In the genomic region with DNA sequence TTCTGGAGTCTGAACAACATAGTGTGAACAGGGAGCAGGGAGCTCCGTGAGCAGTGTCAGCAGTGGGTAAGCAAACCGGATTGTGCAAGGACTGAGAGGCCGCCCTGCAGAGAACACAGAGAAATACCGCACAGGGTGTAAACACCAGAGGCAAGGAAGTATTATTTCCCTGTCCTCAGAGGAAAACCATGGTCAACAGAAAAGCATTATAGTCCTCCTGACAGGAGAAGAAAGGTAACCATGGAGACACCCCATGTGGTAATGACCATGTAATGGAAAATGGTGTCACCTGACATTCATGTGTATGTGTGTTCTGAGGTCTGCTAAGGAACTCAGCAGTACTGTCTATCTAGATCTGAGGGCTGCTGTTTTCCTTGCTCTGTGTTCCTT, we compare ENCODE assay signal across 8 mouse cellular contexts. TPM values are rescaled to one million over a fixed set of nuclear protein-coding genes. Genes with fewer than 3 reads are reported as not detected.
DNase-seq lines count a peak whose midpoint lies in the region; ATAC-seq lines count a peak whose summit lies in the region.

No protein-coding gene starts in this region.

- peak; percentile 75 for DNase-seq in gastrocnemius, adult 18-20 months (ENCODE audit: low spot score)
- DNase-seq in gastrocnemius, postnatal 10 days = no peak
- no peak for DNase-seq in cerebellum, adult 9-10 months

- no peaks in the 10 kb centered on the region for H3K9me3 ChIP-seq in hindbrain, embryonic 13.5 days
- H3K9me3 ChIP-seq in lung, embryonic 15.5 days = no peaks in the 10 kb centered on the region
- no peaks in the 10 kb centered on the region for H3K9me3 ChIP-seq in neural tube, embryonic 15.5 days (replicated peaks)

- no peak overlapping the region for H3K4me3 ChIP-seq in hindbrain, embryonic 13.5 days
- no peak overlapping the region for H3K4me3 ChIP-seq in lung, embryonic 15.5 days
- no peak overlapping the region for H3K4me3 ChIP-seq in neural tube, embryonic 15.5 days (replicated peaks)

- peaks cover 18% of the 10 kb centered on the region for H3K4me1 ChIP-seq in hindbrain, embryonic 13.5 days (replicated peaks)
- peaks cover 21% of the 10 kb centered on the region for H3K4me1 ChIP-seq in lung, embryonic 15.5 days
- H3K4me1 ChIP-seq in neural tube, embryonic 15.5 days = peaks cover 11% of the 10 kb centered on the region; the same call in 1 of the 2 replicates

- H3K9ac ChIP-seq in hindbrain, embryonic 13.5 days = peak overlapping the region; percentile 21; the same call in 1 of the 2 replicates
- no peak overlapping the region for H3K9ac ChIP-seq in lung, embryonic 15.5 days
- H3K9ac ChIP-seq in neural tube, embryonic 15.5 days (replicated peaks) = no peak overlapping the region

- H3K27ac ChIP-seq in hindbrain, embryonic 13.5 days = peak overlapping the region; percentile 58
- H3K27ac ChIP-seq in lung, embryonic 15.5 days = no peak overlapping the region
- H3K27ac ChIP-seq in neural tube, embryonic 15.5 days (replicated peaks) = 0 out of 2 replicates have a peak overlapping the region, but pooled peaks have one; percentile 29

- peaks cover 19% of the 10 kb centered on the region for H3K27me3 ChIP-seq in hindbrain, embryonic 13.5 days
- no peaks in the 10 kb centered on the region for H3K27me3 ChIP-seq in lung, embryonic 15.5 days
- H3K27me3 ChIP-seq in neural tube, embryonic 15.5 days (replicated peaks) = no peaks in the 10 kb centered on the region

- 0 out of 2 replicates have a peak overlapping the region, but pooled peaks have one; percentile 4 for H3K4me2 ChIP-seq in hindbrain, embryonic 13.5 days
- no peak overlapping the region for H3K4me2 ChIP-seq in lung, embryonic 15.5 days
- H3K4me2 ChIP-seq in neural tube, embryonic 15.5 days = no peak overlapping the region

- no peaks in the 10 kb centered on the region for H3K36me3 ChIP-seq in hindbrain, embryonic 13.5 days
- H3K36me3 ChIP-seq in lung, embryonic 15.5 days = no peaks in the 10 kb centered on the region
- no peaks in the 10 kb centered on the region for H3K36me3 ChIP-seq in neural tube, embryonic 15.5 days

- 7% methylated on average over 4 of the region's 4 CpGs for WGBS in hindbrain, embryonic 13.5 days
- WGBS in lung, embryonic 15.5 days = 45% methylated on average over 4 of the region's 4 CpGs
- 18% methylated on average over 4 of the region's 4 CpGs for WGBS in neural tube, embryonic 15.5 days

- ATAC-seq in CD4-positive, CD25-positive, alpha-beta regulatory T cell, adult 4 months = peak; percentile 75
- peak; percentile 41 for ATAC-seq in erythroblast, adult 5-6 weeks (replicated peaks; ENCODE audit: low FRiP score, poor library complexity, severe bottlenecking)
- peak; percentile 85 for ATAC-seq in hindbrain, embryonic 13.5 days (ENCODE audit: low FRiP score)
- ATAC-seq in lung, embryonic 15.5 days (ENCODE audit: borderline replicate concordance, extremely low read depth, low FRiP score, low TSS enrichment) = peak; percentile 74; the same call in 1 of the 2 replicates
- peak; percentile 69 for ATAC-seq in neural tube, embryonic 15.5 days (ENCODE audit: low FRiP score)

RNA-seq across cellular contexts. Expression of gene Hectd1, which starts 36.4 kb away (rescaled TPM):
- total RNA-seq in gastrocnemius, adult 18-20 months (2021) = 10 to 100 TPM; 84.3 to 90.9 TPM
- 10 to 100 TPM; 85.6 to 90.6 TPM for total RNA-seq in gastrocnemius, postnatal 10 days (2021)
- polyA plus RNA-seq in CD4-positive, CD25-positive, alpha-beta regulatory T cell, adult 4 months (2017; shearing (Covaris generic)) = 10 to 100 TPM; 61.2 to 71.5 TPM
- 251 and 276 TPM in 2 replicates for total RNA-seq in erythroblast, adult 5-6 weeks (2015; ENCODE audit: low replicate concordance)
- total RNA-seq in erythroblast, adult 5-6 weeks (2017; ENCODE audit: low replicate concordance) = 521 and 575 TPM in 2 replicates
- 36.8 and 38.9 TPM in 2 replicates for polyA plus RNA-seq in hindbrain, embryonic 13.5 days (2015; fragmentation: Nextera tagmentation; extraction: Ambion mirVana)
- polyA plus RNA-seq in lung, embryonic 15.5 days (2015; fragmentation: Nextera tagmentation; extraction: Ambion mirVana) = 34.2 and 39.0 TPM in 2 replicates
- 36.0 and 37.6 TPM in 2 replicates for polyA plus RNA-seq in neural tube, embryonic 15.5 days (2015; fragmentation: Nextera tagmentation; extraction: Ambion mirVana)
